Mouse (Mus musculus) midbrain, embryonic 10.5 days (tissue): ENCODE results near the gene Acnat1. TPM values are rescaled to one million over a fixed set of nuclear protein-coding genes. Genes with fewer than 3 reads are reported as not detected.
"Not testable (repeated sequence)": the region's sequence is repeated elsewhere in the genome, so short reads cannot be mapped to it uniquely, and the experiment has no call there.

Experiments
- DNase-seq: peaks from one replicate; pipeline ENCODE4 v3.0.0-alpha.2; 2017; ENCODE audit warnings: low spot score
- H3K27ac ChIP-seq: fragments of 300-500 bp; sonication (generic); replicated peaks from 2 replicates; pipeline ENCODE4 v1.5.1; 2016; ENCODE audit warnings: mild to moderate bottlenecking
- H3K27me3 ChIP-seq: fragments of 300-500 bp; sonication (generic); 2 replicates; pipeline ENCODE4 v1.6.1; 2016; ENCODE audit warnings: low read depth, mild to moderate bottlenecking; ENCODE audit not compliant: poor library complexity, severe bottlenecking
- H3K36me3 ChIP-seq: fragments of 300-500 bp; sonication (generic); 2 replicates; pipeline ENCODE4 v1.6.1; 2016; ENCODE audit warnings: mild to moderate bottlenecking, moderate library complexity
- H3K4me1 ChIP-seq: fragments of 300-500 bp; sonication (generic); 2 replicates; pipeline ENCODE4 v1.6.1; 2016
- H3K4me3 ChIP-seq: fragments of 300-500 bp; sonication (generic); 2 replicates; pipeline ENCODE4 v1.5.1; 2016; ENCODE audit warnings: mild to moderate bottlenecking, moderate library complexity
- H3K9me3 ChIP-seq: fragments of 300-500 bp; sonication (generic); replicated peaks from 2 replicates; pipeline ENCODE4 v1.6.1; 2016; ENCODE audit warnings: mild to moderate bottlenecking
- WGBS: fragments of 180-500 bp; shearing (Covaris S2); methylation state at CpG from one replicate; pipeline ENCODE4 v1.1.7; 2016; 5-methylcytosine and 5-hydroxymethylcytosine counted together
- polyA plus RNA-seq: library from polyadenylated mRNA; unstranded; fragments of >200 nt; fragmentation: Nextera tagmentation; extraction: Ambion mirVana; gene quantifications from 2 replicates; pipeline ENCODE4 v1.2.1, GENCODE M21; 2016

Acnat1 gene
- polyA plus RNA-seq, 1 experiment from 2014 or later, result not detected

GRCm38 (mm10) chr4:49410151-49410550, 63.6 kb downstream of the Acnat1 start:
- WGBS, result 85% methylated on average over 2 of the region's 2 CpGs
- not testable (repeated sequence) for H3K4me1 ChIP-seq, DNase-seq, H3K4me3 ChIP-seq, H3K27ac ChIP-seq, H3K36me3 ChIP-seq, H3K27me3 ChIP-seq, H3K9me3 ChIP-seq

GRCm38 (mm10) chr4:49407957-49408356, 65.8 kb downstream of the Acnat1 start, which contains the start of gene Acnat2:
Gene Acnat2 (minus strand): TSS chr4:49408151.
- DNase-seq, result not testable (repeated sequence)
- WGBS, result 90% methylated on average over 5 of the region's 5 CpGs

More at GRCm38 (mm10) chr4:49407957-49408356, 65.8 kb downstream of the Acnat1 start, which contains the start of gene Acnat2:
- not testable (repeated sequence) for H3K36me3 ChIP-seq, H3K4me1 ChIP-seq, H3K9me3 ChIP-seq, H3K27ac ChIP-seq, H3K4me3 ChIP-seq, H3K27me3 ChIP-seq

Other genes with a start within 250 kb of the Acnat1 start
- gene Acnat2, start 65.8 kb downstream of the Acnat1 start, polyA plus RNA-seq, result not detected in 2 replicates
- 0.14 and 0.16 TPM in 2 replicates for gene Baat, start 32.6 kb upstream of the Acnat1 start, polyA plus RNA-seq
- 85.6 and 86.3 TPM in 2 replicates for gene Mrpl50, start 47.2 kb upstream of the Acnat1 start, polyA plus RNA-seq
- 11.6 and 12.3 TPM in 2 replicates for gene Zfp189, start 47.3 kb upstream of the Acnat1 start, polyA plus RNA-seq
- gene Aldob, start 75.6 kb upstream of the Acnat1 start, polyA plus RNA-seq, result not detected in 2 replicates
- 16.0 and 17.8 TPM in 2 replicates for gene Tmem246, start 124.0 kb upstream of the Acnat1 start, polyA plus RNA-seq
- gene Rnf20, start 158.1 kb upstream of the Acnat1 start, polyA plus RNA-seq, result 49.7 and 53.9 TPM in 2 replicates
- not detected in 2 replicates for gene Ppp3r2, start 208.1 kb upstream of the Acnat1 start, polyA plus RNA-seq